Mouse (Mus musculus) gonadal fat pad, adult 2 months (tissue): ENCODE data around the gene Olfr464. TPM values are rescaled to one million over a fixed set of nuclear protein-coding genes. Genes with fewer than 3 reads are reported as not detected.

Experiments
- DNase-seq: peaks from one replicate; pipeline ENCODE4 v3.0.0-alpha.2; 2012; ENCODE audit warnings: low read depth
- polyA plus RNA-seq: library from polyadenylated mRNA; depleted of rRNA; stranded (reverse); fragments of >200 nt; gene quantifications from 2 replicates; pipeline ENCODE4 v1.2.3, GENCODE M21; 2012; rRNA removed

Gene Olfr464
- polyA plus RNA-seq: not detected in 2 replicates

DNA sequence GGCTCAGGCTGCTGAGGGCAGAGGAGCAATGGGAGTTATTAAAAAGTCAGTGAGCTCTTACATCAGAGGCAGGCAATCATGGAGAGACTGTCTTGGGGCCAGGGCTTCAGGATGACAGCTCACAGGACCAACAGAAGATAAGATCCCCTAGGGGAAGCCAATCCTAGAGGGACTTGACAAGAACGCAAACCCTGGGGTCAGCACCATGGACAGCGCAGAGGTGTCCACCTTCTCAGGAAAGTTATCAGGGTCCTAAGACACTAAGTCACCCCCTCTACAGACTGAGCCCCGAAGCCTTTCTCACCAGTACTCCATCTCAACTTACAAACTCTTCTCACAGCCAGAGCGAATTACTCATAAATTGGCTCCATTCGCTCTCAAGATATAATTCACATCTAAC lies at the start of gene Olfr464:
Gene Olfr464 (minus strand): TSS at position 2 of the 400 bp plus-strand sequence.
- DNase-seq: no peak

DNA sequence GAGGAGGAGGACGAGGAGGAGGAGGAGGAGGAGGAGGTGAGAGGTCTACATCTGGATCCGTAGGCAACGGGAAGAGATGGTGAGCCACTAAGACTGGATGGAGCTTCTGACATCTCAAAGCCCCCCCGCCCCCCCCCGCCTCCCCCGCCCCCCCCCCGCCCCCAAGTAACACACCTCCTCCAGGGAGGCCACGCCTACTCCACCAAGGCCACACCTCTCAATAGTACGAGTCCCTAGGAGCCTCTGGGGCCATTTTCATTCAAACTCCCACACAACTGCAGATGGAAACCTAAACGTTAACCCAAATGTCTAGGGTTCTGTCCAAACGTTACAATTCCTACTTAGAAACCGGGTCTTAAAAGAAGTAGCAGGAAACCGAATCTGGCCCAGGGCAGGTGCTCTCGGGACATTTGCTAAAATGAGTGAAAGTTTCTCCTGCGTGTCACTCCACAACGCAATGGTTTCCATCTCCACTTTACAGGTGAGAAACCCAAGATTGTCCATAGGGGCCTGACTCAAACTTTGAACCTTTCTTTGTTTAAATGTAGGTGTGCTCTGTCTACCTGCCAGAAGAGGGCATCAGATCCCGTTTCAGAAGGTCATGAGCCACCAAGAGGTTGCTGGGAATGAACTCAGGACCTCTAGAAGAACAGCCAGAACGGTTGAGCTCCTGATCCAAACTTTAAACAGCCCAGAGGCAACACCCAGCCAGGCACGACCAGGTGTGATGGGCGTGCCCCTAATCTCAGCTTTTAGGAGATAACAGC lies 47.8 kb upstream of the Olfr464 start:
- DNase-seq: no peak

DNA sequence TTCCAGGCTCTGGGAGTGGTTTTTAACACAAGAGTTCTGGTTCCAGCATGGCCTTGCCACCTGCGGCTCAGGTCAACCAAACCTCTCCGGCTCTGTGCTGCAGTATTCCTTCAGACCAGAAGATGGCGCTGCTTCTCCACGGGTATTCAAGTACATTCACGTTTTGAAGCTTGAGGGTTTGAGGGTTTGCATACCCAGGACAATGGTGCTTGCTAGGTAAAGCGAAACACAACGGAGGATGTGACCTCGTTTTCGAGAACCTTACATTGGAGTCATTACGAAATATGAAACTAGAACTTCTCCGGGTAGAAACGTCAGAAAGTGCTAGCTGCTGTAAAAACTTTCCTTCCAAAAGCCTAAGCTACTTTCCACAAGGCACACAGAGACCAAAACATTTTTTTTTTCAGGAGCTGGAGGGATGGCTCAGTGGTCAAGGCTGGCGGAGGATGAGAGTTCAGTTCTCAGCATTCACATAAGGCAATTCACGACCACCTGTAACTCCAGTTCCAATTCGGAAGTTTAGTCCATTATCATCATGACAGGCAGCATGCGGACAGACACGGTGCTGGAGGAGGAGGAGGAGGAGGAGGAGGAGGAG lies 47.0 kb upstream of the Olfr464 start:
- no peak for DNase-seq

DNA sequence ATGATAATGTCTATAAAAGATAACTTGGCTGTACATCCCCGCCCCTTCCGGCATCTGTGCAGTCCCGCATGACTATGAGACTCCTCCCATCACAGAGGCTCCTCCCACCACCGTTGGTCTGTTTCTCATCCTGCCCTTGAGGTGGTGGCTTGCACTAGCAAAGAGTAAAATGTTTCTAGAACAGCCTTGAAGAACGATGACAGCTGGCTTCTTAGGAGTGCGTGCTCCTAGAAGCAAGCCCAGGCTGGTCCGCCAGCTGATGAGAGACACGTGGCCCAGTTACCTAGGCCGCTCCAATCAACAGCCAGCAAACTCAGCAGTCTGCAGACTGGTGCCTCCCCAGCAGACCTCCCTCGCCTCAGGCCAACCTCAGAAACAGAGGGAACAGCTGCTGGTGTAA lies 45.4 kb upstream of the Olfr464 start:
- DNase-seq: no peak

DNA sequence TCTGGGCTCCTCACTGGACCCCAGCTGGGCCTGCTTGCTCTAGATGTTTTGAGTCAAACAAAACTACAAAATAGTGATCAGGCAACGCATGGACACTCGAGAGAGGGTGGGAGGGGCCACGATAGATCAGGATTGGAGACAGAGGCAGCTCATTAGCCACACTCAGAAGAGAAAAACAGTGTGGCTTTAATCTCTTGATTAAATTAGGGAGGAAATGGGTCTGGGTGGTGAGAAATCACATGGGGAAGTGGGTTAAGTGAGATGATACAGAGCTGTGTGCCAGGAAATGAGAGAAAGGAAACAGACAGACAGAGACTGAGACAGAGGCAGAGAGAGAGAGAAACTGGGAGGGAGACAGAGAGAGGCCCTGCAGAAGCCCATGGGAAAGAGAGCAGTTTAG lies 44.5 kb upstream of the Olfr464 start:
- DNase-seq: no peak

DNA sequence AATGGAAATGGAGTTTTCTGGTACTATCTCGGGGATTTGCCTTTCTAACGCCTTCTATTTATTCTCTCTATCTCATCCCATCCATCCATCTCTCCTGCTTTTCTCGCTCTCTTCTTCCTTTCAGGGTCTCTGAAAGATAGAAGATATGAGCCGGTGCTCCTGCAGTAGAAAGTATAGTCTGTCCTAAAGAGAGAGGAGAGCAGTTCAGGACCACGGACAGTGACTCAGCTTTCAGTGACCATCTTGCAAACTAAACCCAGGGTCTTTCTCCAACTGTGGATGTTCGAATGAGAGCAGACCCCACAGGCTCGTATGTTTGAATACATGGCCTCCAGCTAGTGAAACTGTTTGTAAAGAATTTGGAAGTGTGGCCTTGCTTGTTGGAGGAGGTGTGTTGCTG lies 36.3 kb upstream of the Olfr464 start:
- DNase-seq: no peak

DNA sequence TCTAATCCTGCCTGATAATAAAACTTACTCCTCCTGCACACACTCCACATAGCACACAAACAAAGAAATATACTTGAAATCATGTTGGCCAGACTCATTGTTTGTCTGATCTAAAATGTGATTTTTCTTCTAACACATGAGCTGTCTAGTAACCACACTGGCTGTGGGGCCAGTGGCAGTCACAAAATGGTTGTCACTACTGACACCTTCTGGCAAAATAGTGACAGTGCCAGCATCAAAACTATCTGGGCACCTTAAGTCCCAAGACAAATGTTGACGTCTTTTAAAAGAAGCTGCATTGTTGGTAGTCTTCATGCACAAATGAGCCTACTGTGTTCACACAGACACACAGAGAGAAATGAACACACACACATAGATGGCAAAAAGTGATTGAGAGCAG lies 34.4 kb upstream of the Olfr464 start:
- DNase-seq: no peak

DNA sequence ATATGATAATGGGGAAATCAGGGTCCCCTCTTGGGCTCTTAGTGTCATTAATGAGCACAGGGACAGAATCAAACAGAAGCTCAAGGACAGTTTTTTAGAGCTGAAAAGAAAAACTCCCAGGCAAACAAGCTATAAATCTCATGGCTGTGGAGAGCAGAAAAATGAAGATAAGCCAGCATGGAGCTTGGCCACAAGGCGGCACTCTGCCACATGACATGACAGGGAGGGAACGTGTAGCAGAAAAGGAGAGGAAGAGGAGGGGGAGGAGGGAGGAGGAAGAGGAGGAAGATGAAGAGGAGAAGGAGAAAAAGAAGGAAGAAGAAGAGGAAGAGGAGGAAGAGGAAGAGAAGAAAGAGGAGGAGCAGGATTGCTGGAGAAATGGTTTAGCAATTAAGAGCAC lies 29.2 kb upstream of the Olfr464 start:
- DNase-seq: no peak

DNA sequence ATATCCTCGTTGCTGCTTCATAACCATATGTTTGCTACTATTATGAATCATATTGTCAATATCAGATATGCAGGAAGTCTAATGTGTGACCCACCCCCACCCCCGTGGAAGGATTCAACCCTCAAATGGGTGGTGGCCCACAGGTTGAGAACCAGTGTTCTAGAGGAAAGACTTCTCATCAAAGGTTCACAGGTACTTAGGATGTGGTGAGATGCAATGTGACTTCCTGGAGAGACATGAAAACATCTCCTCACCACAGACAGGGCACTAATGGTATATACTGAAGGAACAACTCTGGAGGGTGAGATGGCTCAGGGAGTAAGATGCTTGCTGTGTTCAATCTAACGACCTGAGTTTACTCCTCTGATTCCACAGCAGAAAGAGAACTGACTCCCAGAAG lies 14.7 kb upstream of the Olfr464 start:
- no peak for DNase-seq

DNA sequence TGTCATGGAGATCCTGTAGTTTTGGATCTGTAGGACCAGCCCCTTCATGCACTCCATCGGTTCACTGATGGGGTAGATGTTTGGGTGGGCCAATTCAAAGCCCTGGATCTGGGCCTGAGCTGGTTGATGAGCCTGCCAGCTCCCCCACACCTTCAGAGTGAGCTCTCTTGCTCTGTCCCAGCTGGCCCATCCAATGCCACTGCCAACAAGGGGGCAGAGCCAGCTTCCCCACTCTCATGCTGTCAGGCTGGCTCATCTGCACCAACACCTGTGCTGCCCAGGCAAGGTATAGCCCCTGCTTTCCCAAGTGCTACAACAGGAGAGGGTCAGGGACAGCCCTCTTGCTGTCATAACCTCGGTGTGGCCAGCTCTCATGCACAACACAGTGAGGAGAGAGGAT lies 13.0 kb upstream of the Olfr464 start:
- no peak for DNase-seq

DNA sequence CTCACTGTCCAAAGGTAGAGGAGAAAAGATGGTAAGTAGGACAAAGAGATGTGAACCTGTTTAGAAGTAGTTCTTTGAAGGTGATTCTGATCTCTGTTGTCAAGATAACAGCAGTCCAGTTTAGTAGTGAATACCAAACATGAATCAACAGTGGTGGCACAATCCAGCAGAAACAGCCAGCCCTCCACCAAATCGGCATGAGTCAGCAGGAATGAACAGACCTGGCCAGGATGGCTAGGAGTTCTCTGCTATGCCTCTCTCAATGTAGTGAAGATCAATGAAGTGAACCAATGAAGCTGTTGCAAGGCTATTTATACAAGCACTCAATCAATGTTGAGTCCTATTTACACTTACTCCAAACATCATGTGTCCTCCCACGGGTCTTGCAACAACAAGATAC lies 9.6 kb upstream of the Olfr464 start:
- no peak for DNase-seq

DNA sequence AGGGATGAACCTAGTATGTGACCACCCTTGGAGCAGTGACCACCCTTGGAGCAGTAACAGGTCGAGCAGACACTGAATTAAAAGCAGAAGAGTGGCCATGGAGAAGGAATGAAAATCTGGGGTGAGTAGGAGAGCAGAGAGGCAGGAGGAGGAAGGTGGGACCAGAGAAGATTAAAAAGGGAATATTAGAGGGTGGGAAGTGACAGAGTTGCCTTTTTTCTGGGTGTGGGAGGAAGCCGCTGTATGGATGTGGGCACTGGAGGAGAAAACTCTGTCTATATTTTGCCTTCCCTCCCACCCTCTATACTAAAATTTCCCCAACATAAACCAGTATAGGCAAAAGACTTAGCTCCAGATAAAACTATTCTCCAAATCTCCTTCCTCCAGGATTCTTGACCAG lies 466 bp downstream of the Olfr464 start:
- no peak for DNase-seq

DNA sequence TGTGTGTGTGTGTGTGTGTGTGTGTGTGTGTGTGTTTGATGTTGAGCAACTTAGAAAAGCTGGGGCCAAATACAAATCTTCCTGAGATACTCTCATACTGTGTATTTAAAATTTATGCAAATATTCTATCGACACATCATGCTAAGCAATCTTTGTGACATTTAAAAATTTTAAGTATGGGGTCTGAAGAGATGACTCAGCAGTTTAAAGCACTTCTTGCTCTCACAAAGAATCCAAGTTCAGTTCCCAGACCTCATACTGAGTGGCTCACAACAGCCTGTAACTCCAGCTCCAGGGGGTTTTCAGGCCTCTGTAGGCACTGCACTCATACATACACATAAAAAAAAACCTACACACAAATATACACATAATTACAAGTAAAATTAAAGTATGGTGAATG lies 4.8 kb downstream of the Olfr464 start:
- no peak for DNase-seq

DNA sequence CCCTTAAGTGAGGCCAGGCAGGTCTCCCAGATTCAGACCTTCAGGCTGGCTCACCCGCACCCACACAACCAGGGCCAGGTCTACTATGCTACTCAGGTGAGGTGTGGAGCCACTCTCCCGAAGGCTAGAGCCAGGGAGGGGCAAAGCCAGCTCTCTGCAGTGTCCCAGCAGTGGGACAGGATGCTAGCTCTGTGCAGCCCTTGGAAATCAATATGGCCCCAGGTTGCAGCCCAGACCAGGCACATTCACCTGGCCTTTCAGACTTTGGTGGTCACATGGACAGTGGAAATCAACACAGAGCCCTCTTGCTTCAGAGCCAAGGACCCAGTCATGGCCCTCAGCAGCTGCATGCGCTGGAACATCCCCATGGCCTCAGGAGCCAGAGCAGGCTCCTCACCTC lies 16.4 kb downstream of the Olfr464 start:
- no peak for DNase-seq

DNA sequence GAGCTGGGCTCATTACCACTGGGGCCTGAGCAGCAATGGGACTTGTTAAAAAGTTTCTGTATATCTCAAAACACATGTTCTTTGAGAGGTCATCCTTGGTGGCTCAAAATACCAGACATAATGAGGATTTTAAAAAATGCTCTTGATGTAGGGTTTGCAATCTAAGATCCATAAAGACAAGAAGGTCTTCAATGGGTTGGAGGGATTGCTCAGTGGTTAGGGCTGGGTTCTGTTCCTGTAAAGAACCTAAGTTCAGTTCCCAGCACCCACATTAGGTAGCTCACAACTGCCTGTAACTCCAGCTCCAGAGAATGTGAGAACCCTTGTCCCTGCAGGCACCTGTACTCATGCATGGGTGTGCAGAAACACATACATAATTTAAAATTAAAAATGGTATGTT lies 23.5 kb downstream of the Olfr464 start, which contains the start of gene Olfr463:
Gene Olfr463 (minus strand): TSS at position 101 of the 400 bp plus-strand sequence.
- no peak for DNase-seq

DNA sequence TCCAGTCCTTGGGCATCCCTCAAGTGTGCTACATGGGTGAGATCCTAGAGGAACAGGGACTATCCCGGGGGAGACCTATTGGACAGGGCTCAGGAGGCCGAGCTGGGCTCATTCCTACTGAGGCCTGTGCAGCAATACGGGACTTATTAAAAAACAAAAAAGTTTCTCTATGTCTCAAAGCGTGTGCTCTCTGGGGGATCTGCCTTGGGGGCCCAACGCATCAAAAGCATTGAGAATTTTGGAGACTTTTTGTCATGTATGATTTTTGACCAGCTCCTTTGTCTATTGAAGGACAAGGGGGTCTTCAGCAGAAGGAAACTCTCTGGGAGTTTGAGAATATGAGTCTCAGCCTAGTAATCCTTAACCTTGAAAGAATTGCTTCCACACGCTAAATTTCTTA lies 28.6 kb downstream of the Olfr464 start, which contains the start of gene Olfr462:
Gene Olfr462 (minus strand): TSS at position 101 of the 400 bp plus-strand sequence.
- DNase-seq: no peak

DNA sequence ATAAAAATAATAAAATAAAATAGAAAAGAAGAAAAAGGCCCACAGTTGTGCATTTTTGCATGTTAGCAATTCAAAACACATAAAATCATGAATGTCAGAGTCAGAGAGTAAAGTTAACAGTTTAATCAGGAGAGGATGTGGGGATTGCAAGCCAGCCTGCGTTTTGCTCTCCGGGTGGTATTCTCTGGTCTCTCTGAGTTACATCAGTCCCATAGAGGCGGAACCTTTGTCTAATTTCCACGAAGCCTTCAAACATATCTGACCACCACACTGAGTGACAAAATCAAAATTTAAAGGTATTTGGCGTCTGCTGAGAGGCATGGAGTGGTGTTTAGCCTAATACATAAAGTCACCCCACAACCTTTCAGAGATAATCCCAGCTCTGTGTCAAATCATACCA lies 35.9 kb downstream of the Olfr464 start:
- no peak for DNase-seq

DNA sequence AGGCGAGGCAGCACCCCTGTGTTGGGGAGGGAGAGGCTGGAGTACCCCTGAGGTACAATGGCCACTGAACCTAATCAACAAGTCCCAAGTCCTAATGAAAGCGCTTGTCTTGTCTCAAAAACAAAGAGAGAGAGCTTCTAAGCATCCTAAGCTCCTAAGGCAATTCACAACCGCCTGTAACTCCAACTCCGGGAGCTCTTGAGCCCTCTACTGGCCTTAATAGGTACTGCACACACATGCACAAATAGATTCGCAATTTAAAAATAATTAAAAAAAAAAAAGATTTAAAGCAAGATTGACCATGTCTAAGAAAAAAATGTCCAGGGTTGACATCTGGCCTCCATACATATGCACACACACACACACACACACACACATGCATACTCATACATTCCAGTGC lies 37.3 kb downstream of the Olfr464 start:
- DNase-seq: no peak

DNA sequence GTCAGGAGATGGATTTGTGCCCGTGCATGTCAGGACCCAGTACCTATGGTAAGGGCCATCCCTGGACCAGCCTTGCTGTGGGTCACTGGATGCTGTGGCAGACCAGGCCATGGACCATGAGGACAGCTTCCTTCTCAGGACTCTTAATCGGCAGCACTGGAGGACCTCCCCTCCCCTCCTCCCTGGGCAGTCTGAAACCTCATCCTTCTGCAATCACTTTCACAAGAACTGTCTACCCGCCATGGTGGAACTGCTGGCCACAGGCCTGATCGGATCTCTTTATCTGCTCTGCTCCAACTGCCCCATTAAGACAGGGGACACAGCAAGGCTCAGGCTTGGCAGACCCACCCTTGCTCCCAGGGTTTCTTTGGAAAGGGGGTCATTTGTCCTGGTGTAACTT lies 39.1 kb downstream of the Olfr464 start:
- no peak for DNase-seq

DNA sequence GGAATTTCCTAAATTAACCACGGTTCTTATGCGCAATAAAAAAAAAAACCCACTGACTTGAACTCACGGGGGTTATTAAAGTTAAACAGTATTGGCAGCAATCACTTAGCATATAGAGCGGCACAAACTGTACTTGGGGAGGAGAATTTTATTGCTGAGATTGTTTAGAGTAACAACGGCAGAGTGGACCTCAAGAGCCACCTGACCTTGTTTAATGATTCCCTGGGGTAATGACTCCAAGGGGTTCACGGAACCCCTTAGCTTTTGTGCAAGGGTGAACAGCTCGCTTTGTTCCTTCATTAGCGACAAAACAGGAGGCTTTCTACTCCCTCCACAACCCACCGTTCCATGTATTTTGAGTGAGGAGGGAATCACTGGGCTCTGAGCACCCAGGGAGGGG lies 40.9 kb downstream of the Olfr464 start:
- DNase-seq: no peak

DNA sequence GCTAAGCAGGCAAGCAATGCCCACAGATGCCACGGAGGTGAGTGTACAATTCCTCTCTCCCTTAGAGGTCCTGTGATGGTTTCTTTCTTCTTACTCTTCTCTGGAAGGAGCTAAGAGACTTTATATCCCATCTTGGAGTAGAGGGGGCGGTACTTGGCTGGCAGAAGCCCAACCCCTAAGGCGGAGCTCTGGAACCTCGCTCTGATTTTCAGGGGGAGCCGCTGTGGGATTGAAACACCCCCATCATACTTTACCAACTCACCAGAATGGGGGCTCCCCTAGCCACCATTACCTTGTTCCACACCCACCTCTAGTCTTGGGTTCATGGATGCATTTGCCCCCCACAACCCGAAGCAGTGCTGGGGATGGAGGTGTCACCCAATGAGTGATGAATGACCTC lies 45.3 kb downstream of the Olfr464 start, which contains the start of gene Epx:
Gene Epx (minus strand): TSS at position 101 of the 400 bp plus-strand sequence.
- no peak for DNase-seq

DNA sequence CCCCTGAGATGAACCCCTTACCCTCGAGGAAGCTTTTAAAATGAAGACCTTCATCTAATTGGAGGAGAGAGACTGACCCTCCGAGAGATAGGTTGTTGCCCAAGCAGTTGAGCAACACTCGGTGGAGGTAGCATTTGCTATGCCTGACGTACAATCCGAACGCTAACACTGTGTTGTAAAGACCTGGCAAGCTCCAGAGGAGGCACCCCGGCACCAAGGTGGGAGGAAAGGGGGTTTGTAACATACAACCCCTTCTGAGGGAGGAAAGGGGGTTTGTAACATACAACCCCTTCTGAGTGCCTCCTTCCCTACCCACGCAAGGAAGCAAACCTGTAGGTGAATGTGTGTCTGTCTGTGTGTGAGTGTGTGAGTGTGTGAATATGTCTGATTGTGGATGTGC lies 49.0 kb downstream of the Olfr464 start:
- DNase-seq: no peak

DNA sequence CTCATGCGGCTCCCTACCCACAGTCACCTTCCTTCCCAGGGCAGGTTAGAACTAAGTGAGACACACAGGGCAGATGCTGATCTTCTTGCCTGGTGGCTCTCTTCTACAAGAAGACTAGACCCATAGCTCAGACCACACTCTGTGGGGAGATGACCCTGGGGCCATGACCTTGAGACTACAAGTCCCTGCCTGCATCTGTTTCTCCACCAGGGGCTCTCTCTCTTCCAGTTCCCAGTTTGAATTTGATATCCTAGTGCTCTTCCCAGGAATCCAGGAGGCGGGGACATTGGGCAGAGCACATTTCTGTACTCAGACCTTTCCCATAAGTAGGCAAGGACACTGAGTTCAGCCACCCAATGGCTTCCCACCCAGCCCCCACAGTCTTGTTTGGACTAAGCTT lies 50.7 kb downstream of the Olfr464 start:
- DNase-seq: no peak
